Mouse (Mus musculus) left cerebral cortex, adult 18-20 months (tissue): ENCODE measurements around the gene Rasgef1c. TPM values are rescaled to one million over a fixed set of nuclear protein-coding genes. Genes with fewer than 3 reads are reported as not detected.

Experiments
- DNase-seq, 2 experiments: peaks; one replicate each; pipeline ENCODE4 v3.0.0; 2021 to 2022; ENCODE audit warnings: low spot score in 2 of 2, mixed read lengths in 1 of 2
- total RNA-seq, 2 experiments: library from RNA; stranded (reverse); gene quantifications; 2 replicates each; pipeline ENCODE4 v1.2.3; 2021

The Rasgef1c gene
- total RNA-seq, 2 experiments from 2014 or later = 33.1 to 40.5 TPM

DNA sequence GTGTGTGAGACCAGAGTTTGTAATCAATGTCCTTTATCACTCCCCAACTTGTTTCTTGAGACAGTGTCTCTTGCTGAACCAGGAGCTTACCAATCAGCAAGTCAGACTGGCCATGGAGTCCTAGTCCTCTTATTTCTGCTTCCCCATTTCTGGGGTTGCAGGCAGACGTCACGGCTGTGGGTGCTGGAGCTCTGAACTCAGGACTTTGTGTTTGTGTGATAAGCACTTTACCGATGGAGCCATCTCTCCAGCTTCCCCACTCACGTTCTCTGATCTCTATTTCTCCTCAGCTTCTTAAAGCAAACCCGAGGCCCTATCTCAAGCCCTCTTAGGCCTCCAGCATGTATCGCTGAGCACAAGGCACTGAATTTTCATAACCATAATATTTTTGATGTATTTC lies 17.7 kb downstream of the Rasgef1c start:
- no peak for DNase-seq

DNA sequence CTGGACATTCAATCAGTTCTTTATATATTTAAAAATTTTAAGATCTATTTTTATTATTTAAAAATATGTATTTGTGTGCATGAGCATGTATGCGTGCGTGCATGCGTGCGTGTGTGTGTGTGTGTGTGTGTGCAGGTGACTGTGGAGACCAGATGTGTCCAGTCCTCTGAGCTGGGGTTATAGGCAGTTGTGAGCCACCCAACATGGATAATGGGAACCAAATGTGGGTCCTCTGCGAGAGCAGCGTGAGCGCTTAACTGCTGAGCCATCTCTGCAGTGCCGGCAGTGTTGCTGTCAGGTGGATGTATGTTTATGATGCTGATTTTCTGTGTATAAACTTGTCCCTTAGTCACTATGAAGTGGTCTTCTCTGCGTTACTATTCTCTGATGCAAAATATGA lies 21.9 kb downstream of the Rasgef1c start:
- DNase-seq = no peak

DNA sequence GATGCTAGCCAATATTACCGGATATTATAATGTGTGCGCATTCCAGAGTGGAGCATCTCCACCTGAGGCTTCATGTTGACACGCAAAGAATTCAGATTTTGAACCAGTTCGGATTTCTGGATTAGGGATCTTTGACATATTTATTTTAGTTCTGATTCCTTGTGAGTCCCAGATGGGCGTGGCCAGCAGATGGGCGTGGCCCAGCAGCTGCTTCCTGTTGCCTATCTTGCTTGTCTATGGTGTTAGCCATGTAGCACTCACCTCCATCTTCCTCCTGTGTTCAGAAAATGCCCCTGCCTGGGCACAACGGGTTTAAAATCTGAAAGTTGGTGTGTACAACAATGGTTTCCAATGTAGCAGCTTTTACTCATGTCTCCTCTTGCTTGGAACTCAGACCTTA lies 24.5 kb downstream of the Rasgef1c start:
- DNase-seq = no peak

DNA sequence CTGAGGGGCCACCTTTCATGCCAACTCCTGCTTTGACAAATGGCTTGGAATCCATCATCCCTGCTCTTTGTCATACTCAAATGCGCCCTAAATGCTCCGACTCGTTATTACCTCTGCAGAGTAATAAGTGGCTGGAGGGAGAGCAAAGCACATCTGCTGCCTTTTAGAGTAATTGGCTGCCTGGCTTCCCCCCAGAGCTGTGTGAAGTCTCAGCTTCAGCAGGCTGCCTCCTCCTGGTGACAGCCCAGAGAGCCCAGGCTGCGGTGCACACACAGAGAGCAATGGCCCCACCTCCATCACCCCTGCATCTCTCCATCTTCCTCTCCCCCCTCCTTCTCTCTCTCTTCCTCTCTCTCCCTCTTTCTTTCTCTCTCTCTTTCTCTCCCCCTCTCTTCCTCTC lies 25.5 kb downstream of the Rasgef1c start:
- DNase-seq = peak in 1 of 2 experiments; percentile 55

- DNase-seq = no peak
Observed at GRCm38 (mm10) chr11:49927670-49928069, 26.0 kb downstream of the Rasgef1c start.

DNA sequence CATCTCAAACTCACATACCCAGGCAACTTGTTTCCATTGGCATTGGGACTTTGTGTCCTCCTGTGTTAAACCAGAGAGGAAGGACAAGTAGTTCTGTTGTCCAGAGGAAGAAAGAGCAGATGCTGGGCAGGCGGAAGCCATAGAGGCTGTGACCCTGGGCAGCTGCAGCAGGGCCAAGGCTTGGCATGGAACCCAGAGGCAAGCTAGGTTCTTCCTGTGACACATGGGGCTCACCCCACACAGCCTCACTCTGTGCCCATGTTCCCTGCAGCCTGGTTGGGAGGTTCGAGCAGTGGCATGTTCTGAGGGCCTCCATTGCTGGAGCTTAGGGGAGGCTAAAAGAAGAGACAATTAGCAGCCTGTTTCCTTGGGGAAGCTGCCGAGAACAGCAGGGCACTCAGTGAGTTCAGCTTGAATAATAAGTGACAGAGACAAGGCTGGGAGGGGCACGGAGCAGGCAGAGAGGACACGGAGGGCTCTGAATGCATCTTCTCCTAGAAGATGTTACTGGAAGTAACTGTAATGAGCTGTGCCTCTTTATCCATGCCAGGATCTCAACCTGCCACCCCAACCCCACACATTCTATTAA lies 29.5 kb downstream of the Rasgef1c start:
- no peak for DNase-seq

- no peak for DNase-seq
Observed at GRCm38 (mm10) chr11:49931853-49932252, 30.2 kb downstream of the Rasgef1c start.

- no peak for DNase-seq
Observed at GRCm38 (mm10) chr11:49933811-49934210, 32.2 kb downstream of the Rasgef1c start.

DNA sequence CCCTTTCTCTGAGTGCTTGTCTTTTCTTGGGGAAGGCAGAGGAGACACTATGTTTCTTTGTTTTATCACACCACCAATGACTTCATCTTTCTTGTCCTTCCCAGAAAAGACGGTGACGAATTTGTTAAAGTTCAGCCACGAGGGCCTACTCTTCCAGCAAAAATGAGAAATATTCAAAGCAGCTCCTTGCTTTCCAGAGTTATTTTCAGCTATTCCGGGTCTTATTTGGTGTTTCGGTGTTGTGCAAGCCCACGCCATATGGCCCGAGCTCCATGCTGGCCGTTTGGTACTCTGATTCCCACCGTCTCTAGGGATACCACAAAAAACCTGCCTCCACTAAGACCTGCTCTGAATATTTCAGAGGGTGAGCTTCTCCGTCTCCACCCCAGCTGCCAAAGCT lies 32.7 kb downstream of the Rasgef1c start:
- peak in 1 of 2 experiments; percentile 75 for DNase-seq

DNA sequence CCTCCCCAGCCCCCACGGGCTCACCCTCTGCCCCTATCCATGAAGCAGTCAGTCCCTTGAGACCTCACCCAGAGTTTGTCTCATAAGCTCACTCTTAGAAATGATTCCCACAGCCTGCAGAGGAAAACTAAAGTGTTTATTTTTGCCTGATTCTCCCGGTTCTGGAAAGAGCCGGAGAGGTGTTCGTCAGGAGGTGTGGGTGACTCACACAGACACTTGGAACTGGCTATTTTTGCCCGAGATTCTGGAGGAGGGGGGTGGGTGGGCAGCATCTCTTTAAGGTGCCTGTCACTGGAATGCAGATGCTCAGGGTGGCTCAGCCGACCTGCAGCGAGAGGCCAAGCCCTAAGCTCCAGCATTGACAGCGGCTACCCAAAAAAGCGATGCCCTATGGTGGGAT lies 34.8 kb downstream of the Rasgef1c start:
- DNase-seq = peak in 1 of 2 experiments; percentile 62

- DNase-seq = peak in 1 of 2 experiments; percentile 38
Observed at GRCm38 (mm10) chr11:49937779-49938178, 36.1 kb downstream of the Rasgef1c start.

DNA sequence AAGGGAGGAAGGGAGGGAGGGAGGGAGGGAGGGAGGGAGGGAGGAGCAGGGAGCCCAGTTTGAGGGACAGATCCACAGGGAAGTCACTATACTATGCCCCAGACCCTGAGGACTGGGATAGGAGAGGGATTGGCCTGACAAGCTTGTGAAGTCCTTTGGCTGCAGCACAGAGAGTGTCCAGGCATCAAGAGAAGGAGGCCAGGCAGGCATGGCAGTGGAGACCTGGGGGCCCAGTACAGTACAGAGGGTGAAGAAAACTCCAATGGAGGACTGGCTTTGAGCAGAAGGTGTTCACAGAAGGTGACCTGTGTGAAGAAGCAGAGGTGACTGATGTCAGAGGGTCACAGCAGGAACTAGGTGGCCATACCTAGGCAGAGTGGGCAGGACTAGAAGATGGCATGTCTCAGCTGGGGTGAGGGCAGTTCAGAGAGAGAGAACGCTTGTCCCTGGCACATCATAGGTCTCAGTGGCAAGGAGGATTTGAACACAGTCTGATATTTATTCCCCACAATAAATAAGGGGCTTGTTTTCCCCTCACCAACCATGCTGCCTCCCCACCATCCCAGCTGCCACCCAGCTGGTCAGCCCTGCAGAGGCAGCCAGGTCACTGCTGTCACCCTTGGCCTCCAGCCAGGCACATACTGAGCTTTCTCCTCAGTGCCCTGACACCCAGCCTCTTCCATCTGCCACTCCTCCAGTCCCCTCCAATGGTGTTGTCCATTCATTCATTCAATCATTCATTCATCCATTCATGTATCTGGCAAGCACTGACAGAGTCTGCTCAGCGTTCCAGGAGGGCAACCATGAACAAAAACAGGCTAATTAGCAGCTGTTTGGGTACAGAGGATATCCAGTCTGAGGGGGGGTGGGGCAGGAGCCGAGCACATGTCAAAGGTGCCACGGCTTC lies 36.9 kb downstream of the Rasgef1c start:
- peak; percentile 56 to 64 for DNase-seq

DNA sequence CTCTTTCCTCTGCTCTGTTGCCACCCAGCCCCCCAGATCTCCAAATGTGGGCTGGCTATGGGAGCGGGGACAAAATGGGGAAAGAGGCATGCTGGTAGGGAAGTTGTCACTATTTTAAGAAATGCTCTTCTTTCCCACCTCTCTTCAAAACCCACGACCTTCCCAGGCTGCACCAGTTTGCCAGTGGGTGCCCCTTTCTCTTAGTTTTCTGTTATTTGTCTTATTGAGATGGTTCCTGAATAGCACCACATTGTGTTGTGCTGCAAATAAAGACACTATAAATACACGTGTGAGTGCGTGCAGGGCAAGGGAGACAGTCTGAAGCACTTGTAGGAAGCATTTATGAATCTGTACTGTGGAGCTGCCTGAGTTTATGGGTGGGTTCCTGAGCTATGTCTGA lies 41.2 kb downstream of the Rasgef1c start:
- DNase-seq = no peak

DNA sequence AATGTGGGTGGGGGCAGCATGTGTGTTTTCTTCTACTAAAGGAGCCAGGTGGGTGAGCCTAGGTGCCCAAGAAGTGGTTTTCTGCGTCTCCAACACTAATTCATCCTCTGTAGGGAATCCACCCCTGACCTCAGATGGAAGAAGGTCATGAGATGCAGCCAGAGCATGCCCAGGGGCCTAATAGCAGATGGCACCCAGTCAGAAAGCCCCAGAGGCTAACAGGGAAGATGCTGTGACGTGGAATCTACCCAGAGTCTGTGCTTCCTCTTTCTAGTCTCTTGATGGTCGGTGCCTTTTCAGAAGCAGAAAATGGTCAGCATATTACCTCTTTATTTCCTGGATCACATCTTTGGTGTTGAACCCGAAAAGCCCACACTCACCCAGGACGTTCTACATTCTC lies 42.3 kb downstream of the Rasgef1c start:
- no peak for DNase-seq

DNA sequence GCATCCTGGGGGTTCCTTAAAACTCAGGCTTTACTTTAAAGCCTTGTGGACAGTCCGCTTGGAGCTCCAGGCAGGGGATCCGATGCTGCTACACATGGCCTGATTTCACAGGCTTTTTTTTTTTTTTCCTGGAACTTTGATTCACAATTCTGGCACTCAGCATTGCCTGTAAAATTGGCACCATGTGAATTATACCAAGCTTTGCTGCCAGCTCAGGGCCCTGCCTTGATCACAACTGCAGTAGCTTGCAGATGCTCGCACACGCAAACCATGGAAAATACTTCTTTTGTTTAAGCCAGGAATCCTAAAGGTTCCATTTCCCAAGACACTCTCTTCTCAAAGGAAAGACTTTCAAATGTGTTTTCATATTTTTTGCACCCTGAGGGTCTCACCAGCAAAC lies 44.1 kb downstream of the Rasgef1c start:
- no peak for DNase-seq

DNA sequence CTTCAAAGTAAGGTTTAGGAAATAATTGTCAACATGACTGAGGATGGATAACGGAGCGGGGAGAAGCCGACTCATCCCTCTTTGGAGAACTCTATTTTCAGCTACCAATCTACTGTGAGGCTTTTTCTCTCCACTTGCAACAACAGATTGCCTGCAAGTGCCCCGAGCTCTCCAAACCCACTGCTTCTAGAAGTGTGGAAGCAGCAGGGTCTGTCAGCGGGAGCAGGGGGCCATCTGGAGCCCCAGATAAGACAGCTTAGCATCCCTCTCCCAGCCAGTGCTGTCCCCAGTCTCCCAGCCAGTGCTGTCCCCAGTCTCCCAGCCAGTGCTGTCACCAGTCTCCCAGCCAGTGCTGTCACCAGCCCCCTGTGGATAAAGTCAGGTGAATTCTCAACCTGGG lies 48.2 kb downstream of the Rasgef1c start:
- DNase-seq = peak in 1 of 2 experiments; percentile 46

GRCm38 (mm10) chr11:49953616-49954015 lies 52.0 kb downstream of the Rasgef1c start:
- DNase-seq = no peak

DNA sequence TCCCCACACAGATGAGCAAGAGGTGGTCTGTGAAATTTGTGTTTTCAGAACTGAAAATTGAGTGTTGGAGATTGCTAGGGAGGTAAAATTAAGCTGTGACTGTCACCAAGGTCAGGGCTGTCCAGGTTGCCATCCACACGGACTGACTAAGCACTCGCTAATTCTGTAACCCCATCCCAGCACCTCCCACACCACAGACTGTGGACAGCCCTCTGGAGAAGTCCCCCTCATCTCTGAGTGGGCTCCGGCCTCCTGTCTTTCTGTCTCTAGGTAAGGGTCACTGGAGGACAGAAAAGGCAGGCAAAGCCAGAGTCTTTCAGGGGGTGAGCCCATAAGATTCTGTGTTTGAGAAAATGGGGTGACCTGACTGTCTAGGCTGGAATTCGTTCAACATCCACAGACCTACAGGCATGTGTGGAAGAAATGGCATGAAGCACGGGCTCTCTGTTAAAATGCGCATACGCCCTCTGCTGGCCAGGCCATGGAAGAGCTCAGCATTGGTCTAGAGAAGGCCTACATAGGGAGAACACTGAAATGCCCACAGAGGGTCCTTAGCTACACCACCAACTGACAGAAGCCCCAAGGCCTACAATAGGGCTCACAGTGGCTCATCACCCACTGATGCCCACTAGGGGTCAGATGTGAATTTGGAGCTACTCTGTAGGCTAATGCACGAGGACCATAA lies 54.1 kb downstream of the Rasgef1c start:
- peak; percentile 87 to 89 for DNase-seq

- DNase-seq = no peak
Observed at GRCm38 (mm10) chr11:49958017-49958416, 56.4 kb downstream of the Rasgef1c start.

DNA sequence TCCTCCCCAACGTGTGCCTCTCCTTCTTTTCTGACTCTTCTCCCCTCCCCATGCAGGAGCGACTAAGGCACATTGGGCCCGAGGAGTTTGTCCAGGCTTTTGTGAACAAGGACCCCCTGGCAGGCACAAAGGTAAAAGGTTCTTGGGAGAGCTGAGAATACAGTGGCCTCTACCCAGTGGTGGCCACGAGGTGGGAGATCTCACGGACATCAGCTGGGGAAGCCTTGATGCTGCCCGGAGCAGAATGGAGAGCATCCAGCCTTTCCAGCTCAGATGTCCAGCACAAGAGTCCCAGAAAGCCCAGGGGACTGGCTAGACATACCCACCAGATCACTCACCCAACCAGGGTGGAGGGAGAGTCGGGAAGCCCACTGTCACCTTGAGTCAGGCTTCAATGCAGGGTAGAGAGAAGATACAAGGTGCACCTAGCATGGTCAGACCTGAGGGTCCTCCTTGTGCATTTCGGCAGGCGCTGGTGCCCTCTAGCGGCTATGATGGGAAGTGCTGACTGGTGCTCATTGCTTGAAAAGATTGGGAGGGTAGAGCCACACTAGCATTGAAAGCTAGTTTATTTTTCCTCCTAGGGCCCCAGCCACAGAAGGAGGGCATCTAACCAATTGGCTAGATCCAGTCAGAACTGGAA lies 59.6 kb downstream of the Rasgef1c start:
- DNase-seq = peak; percentile 56 to 75

DNA sequence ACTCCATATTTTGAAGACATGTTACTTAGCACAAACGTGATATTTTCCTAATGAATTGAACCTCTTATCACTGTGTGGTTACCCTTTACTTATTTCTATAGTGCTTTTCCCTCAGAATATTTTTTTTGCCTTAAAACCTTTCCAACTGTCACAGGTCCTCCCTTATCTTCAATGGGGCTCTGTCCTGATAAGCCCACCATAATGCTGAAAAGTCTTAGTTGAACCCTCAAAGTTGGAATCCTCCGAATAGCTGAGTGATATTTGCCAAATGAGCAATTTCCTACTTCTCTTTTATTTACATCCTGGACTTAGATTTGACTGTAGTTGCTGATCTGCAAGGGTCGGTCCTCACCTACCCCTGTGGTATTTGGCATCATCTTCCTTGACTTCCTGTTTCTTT lies 63.7 kb downstream of the Rasgef1c start:
- DNase-seq = no peak
